Mouse (Mus musculus): ENCODE measurements around the gene Trim23. TPM values are rescaled to one million over a fixed set of nuclear protein-coding genes. Genes with fewer than 3 reads are reported as not detected.
"Not testable (repeated sequence)": the region's sequence is repeated elsewhere in the genome, so short reads cannot be mapped to it uniquely, and the experiment has no call there.

Trim23 gene
- total RNA-seq (2014; fragmentation: Nextera tagmentation) (8.5 and 10.0 TPM in 2 replicates), total RNA-seq (2017) (19.3 and 30.5 TPM in 2 replicates)

- ATAC-seq (replicated peaks; ENCODE audit: poor library complexity, severe bottlenecking): peak; percentile 89
Measured at GRCm38 (mm10) chr13:104178650-104179121, at the start of gene Trim23. Trim23 (plus strand) TSS chr13:104178797.

- no peak for ATAC-seq (replicated peaks; ENCODE audit: poor library complexity, severe bottlenecking)
Measured at GRCm38 (mm10) chr13:104132561-104132960, 46.0 kb upstream of the Trim23 start.

GRCm38 (mm10) chr13:104134510-104135085 lies 44.0 kb upstream of the Trim23 start:
- ATAC-seq (replicated peaks; ENCODE audit: poor library complexity, severe bottlenecking): no peak

GRCm38 (mm10) chr13:104139369-104140209 lies 39.0 kb upstream of the Trim23 start:
- peak; percentile 100 for ATAC-seq (replicated peaks; ENCODE audit: poor library complexity, severe bottlenecking)

DNA sequence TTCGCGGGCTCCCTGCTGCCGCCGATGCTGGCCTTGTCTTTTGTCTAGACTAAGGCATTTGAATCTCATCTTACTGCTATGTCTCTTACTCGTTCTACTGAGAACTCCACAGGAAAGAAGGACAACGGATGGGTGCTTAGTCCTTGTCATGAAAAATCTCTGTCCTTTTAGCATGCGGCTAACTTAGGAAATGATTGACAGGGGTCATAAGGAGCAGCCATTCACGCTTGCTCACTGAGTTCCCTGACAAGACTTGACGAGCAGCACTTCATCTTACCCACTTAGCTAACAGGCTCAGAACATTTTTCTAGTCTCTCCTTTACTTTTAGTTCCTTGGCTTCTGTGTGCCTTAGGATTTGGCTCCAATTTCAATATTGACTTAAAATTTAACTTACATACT lies 33.7 kb upstream of the Trim23 start:
- ATAC-seq (replicated peaks; ENCODE audit: poor library complexity, severe bottlenecking): no peak

DNA sequence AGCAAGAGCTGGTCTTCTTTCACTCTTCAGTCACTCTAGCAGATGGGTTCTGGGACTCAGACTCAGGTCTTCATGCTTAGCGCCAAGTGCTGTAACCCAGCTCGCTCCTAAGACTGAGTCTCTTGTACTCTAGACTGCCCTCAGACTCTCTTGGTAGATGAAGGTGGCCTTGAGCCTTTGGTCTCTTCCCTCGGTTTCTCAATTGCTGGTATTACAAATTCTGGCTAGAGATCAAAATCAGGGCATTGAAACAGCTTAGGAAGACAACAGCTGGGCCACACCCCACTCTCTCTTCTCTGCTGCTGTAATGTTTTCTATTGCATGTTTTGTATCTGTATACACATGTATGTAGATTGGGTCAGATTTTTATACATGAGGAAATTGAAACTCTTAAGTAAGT lies 33.0 kb upstream of the Trim23 start:
- no peak for ATAC-seq (replicated peaks; ENCODE audit: poor library complexity, severe bottlenecking)

- ATAC-seq (replicated peaks; ENCODE audit: poor library complexity, severe bottlenecking): no peak
Measured at GRCm38 (mm10) chr13:104154180-104154579, 24.4 kb upstream of the Trim23 start.

- no peak for ATAC-seq (replicated peaks; ENCODE audit: poor library complexity, severe bottlenecking)
Measured at GRCm38 (mm10) chr13:104155106-104155505, 23.5 kb upstream of the Trim23 start.

DNA sequence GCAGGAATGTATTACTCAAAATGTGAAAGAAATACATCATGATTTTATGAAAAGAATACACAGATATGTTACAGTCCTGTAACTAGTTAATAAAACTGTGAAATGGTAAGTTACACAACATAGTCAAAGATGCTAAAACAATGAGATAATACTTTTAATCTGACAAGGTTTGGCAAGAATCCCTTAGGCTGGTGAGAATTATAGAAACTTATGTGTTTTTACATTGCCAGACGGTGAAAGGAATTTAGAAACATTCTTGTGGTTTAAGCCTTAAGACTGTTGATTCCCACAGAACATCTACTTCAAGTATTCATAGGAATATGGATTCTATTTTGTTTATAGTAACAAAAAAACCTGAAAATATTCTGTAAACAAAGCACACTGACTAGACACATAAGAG lies 22.9 kb upstream of the Trim23 start:
- ATAC-seq (replicated peaks; ENCODE audit: poor library complexity, severe bottlenecking): no peak

DNA sequence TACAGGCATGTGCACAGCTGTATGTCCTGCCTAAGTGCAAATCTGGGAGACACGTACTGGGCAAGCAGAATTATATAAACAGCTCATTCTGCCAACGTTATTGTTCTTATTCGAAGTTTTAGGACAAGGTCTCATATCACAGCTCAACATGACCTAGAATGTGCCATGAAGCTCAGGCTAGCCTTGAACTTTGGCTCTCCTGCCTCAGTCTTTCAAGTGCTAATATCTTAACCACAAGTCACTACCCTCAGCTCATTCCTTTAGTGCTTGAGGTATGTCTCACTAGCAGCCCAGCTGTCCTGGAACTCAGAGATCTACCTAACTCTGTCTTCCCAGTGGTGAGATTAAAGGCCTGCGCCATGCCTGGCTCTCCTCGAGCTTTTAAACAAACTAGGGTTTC lies 6.9 kb upstream of the Trim23 start:
- ATAC-seq (replicated peaks; ENCODE audit: poor library complexity, severe bottlenecking): no peak

DNA sequence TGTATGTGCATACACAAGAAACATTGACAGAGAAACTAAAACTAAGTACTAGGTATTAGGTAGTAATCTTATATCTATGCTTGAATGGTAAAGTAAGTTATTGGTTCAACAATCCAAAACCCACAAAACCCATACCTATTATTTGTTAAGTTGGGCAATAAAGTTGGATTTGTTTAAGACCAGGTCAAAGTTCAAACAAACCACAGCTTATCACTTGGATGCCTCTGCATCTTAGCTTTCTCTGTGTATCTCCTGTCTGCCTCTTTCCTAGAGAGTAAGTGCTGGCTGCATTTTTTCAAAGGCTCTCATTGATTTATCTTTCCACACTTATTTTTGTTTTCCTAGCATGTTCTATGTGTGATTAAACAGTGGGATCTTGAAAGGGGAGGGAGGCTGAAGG lies 6.1 kb upstream of the Trim23 start:
- no peak for ATAC-seq (replicated peaks; ENCODE audit: poor library complexity, severe bottlenecking)

- ATAC-seq (replicated peaks; ENCODE audit: poor library complexity, severe bottlenecking): no peak
Measured at GRCm38 (mm10) chr13:104176874-104177273, 1.7 kb upstream of the Trim23 start.

DNA sequence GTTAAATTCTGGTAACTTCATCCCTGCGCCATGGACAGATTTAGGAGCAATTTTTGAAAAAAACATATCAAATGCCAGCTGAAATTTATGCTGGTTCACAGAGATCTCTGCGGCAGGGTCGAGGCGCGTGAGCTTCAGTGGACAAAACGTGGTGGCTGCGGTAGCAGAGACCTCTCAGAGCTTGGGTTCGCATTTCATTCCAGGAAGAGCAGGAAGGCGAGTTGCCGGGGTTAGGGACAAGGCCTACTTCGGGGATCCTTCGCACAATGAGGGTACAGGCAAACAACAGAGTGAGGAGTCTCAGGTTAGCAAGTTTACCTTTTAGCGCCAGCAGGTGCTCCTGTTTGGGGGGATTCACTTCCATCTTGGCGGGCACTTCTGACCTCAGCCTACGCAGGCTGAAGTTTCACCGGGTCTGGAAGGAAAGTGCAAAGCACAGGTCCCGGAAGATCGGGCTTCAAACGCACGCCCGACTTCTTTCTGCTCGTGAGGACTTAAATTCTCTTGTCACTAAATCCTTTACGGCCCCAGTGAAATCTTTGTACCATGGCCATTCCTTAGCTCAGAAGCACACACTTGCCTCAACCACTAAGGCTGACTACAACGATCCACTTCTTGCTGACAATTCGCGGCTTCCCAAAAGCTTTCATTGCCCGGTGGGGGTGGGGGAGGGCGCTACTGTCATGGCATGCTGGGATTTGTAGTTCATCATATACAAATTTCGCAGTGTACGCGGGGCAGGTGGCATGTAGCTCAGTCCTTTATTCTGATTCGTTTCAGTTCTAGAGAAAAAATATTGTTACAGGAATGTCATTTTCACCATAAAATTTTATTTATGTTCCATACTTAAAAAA lies 574 bp upstream of the Trim23 start, which contains the start of gene Trappc13:
Gene Trappc13, minus strand, starts transcription at position 674 of the 854 bp plus-strand sequence.
- ATAC-seq (replicated peaks; ENCODE audit: poor library complexity, severe bottlenecking): peak; percentile 81

DNA sequence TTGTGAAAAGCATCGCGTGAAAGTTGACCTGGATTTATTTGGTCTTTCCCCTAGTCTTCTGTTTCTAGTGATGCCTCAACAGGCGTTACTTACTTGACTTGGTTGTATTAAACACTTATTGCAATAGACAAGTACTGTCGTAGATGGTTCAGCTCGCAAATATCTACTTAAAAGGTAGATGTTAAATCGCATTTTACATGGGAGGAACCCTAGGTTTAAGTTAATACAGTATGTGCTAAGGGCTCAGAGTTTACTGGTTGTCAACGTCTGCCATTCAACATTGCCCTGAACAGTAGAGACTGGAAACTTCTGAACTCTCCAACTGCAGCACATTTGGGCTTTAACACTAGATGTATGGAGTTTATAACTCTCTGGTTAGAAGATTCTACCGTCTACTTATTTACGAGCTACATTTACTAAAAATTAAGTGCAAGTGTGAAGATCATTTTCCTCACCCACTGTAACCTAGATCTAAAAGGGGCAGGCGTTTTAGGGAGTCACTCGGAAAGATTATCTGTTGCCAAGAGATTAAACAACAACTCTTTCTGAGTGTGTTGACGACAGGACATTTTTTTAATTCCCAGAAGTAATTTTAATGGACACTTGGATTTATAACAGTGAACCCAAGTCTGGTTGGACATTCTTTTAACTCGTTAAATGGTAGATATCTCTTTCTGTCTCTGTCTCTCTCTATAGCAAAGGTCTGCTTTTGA lies 735 bp downstream of the Trim23 start:
- no peak for ATAC-seq (replicated peaks; ENCODE audit: poor library complexity, severe bottlenecking)

GRCm38 (mm10) chr13:104187357-104187756 lies 8.8 kb downstream of the Trim23 start:
- ATAC-seq (replicated peaks; ENCODE audit: poor library complexity, severe bottlenecking): no peak

DNA sequence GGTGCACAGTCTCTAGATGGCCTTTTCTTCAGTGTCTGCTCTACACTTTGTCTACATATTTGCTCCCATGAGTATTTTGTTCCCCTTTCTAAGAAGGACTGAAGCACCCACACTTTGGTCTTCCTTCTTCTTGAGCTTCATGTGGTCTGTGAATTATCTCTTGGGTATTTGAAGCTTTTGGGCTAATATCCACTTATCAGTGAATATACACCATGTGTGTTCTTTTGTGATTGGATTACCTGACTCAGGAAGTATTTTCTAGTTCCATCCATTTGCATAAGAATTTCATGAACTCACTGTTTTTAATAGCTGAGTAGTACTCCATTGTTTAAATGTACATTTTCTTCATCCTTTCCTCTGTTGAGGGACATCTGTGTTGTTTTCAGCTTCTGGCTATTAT lies 17.3 kb downstream of the Trim23 start:
- not testable (repeated sequence) for ATAC-seq (replicated peaks; ENCODE audit: poor library complexity, severe bottlenecking)

DNA sequence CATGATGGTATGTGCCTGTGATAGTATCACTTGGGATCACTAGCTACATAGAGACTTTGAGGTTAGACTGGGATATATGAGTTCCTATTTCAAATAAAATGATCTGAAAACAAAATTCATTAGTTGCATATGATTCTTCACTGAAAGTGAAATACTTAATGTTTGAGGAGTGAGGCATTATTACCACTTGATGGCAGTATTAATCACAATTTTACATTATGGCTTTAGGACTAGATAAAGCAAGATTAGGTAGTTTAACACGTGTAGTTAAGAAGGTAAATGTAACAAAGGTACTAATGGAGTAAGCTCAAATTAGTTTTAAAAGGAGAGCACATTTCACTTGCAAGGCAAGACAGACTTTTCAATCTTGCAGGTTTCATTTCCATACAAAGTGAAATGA lies 25.7 kb downstream of the Trim23 start:
- no peak for ATAC-seq (replicated peaks; ENCODE audit: poor library complexity, severe bottlenecking)

GRCm38 (mm10) chr13:104227478-104227877 lies 48.9 kb downstream of the Trim23 start:
- ATAC-seq (replicated peaks; ENCODE audit: poor library complexity, severe bottlenecking): no peak

DNA sequence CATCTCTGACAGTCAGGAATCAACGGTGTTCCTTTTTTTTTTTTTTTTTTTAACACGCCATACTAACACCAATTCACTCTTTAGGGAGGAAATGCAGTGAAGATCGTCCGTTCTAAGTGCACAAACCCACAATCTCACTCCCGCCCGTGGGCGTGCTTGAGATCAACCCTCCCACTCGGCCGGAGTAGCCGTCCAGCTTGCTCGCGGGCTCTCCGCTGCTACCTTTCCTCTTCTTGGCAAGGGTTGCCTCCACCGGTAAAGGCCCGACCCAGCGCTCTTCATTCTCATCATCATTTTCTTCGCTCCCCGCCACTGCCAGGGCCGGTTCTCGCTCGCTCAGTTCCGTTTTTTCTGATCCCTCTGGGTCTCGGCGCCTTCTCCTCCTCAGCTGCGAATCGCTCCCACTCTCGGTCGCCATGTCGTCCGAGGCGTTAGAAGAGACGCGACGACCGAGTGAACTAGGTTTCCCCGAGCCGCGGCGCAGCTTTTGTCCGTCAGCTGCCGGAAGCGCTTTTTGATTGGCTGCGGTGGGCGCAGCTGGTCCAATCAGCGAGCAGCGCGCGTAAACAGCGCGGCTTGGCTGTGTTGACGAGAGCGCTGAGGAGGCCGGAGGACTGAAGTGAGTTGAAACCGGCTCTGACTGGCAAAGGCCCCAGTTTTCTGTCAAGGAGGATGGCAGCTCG lies 49.9 kb downstream of the Trim23 start, which contains the start of the genes Cenpk and Ppwd1:
Gene Cenpk, plus strand, starts transcription at position 228 of the 683 bp plus-strand sequence.
Gene Ppwd1, minus strand, starts transcription at position 460 of the 683 bp plus-strand sequence.
- ATAC-seq (replicated peaks; ENCODE audit: poor library complexity, severe bottlenecking): peak; percentile 97

All from granulocyte monocyte progenitor cell, adult 5-6 weeks (primary cell).